7 mouse cellular contexts compared by ENCODE assay signal in the genomic region with DNA sequence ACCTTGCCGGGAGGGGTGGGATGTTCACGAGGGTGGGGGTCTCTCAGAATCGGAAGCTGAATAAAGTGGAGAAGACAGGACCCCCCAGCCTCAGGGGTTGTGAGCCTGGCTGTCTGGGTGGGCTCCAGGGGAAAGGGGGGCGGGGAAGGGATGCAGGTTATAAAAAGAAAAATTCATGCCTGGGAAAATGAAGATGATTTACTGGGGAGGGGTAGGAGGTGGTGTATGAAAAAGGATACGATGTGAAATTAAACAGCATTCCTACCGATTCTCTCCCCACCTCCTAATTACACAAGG. TPM values are rescaled to one million over a fixed set of nuclear protein-coding genes. Genes with fewer than 3 reads are reported as not detected.
DNase-seq lines count a peak whose midpoint lies in the region; ATAC-seq and TF ChIP-seq lines count a peak whose summit lies in the region.

No protein-coding gene starts in this region.

- no peak for DNase-seq in layer of hippocampus, adult 2 months (ENCODE audit: low spot score in 2 of 2)
- no peak for DNase-seq in layer of hippocampus, adult 9-10 months (ENCODE audit: low spot score)
- no peak for DNase-seq in limb, embryonic 11.5 days (ENCODE audit: low spot score)
- DNase-seq in gastrocnemius, postnatal 25 days: no peak
- DNase-seq in urinary bladder, postnatal 14 days (ENCODE audit: low spot score): no peak

- no peaks in the 10 kb centered on the region for H3K9me3 ChIP-seq in forebrain, embryonic 12.5 days
- H3K9me3 ChIP-seq in limb, embryonic 11.5 days (ENCODE audit: control insufficient read depth, low read length): no peaks in the 10 kb centered on the region
- H3K9me3 ChIP-seq in neural tube, embryonic 15.5 days (replicated peaks): no peaks in the 10 kb centered on the region

- no peaks in the 10 kb centered on the region for H3K36me3 ChIP-seq in forebrain, embryonic 12.5 days (replicated peaks)
- no peaks in the 10 kb centered on the region for H3K36me3 ChIP-seq in limb, embryonic 11.5 days (ENCODE audit: control insufficient read depth, insufficient read depth, low read length)
- no peaks in the 10 kb centered on the region for H3K36me3 ChIP-seq in neural tube, embryonic 15.5 days

- peak; percentile 18 for ATAC-seq in forebrain, embryonic 12.5 days (ENCODE audit: low FRiP score)
- no peak for ATAC-seq in limb, embryonic 11.5 days (ENCODE audit: insufficient number of reproducible peaks, low FRiP score, low TSS enrichment, low read depth)
- no peak; the same call in 1 of the 2 replicates for ATAC-seq in neural tube, embryonic 15.5 days (ENCODE audit: low FRiP score)

- WGBS in forebrain, embryonic 12.5 days: under 1% methylated on average over 6 of the region's 6 CpGs
- 2% methylated on average over 6 of the region's 6 CpGs for WGBS in limb, embryonic 11.5 days
- WGBS in neural tube, embryonic 15.5 days: under 1% methylated on average over 6 of the region's 6 CpGs

- peak overlapping the region; percentile 83 for H3K4me3 ChIP-seq in layer of hippocampus, adult 2 months
- peak overlapping the region; percentile 75 for H3K4me3 ChIP-seq in forebrain, embryonic 12.5 days (replicated peaks)
- H3K4me3 ChIP-seq in limb, embryonic 11.5 days (ENCODE audit: low read depth, low read length): peak overlapping the region; percentile 69
- H3K4me3 ChIP-seq in neural tube, embryonic 15.5 days (replicated peaks): peak overlapping the region; percentile 85

- peak overlapping the region; percentile 93 for H3K4me2 ChIP-seq in forebrain, embryonic 12.5 days
- H3K4me2 ChIP-seq in limb, embryonic 11.5 days (ENCODE audit: low read depth, severe bottlenecking): peak overlapping the region; percentile 90
- H3K4me2 ChIP-seq in neural tube, embryonic 15.5 days: peak overlapping the region; percentile 73

- H3K9ac ChIP-seq in forebrain, embryonic 12.5 days: peak overlapping the region; percentile 82
- peak overlapping the region; percentile 61; the same call in 1 of the 2 replicates for H3K9ac ChIP-seq in limb, embryonic 11.5 days (ENCODE audit: low read length)
- H3K9ac ChIP-seq in neural tube, embryonic 15.5 days (replicated peaks): peak overlapping the region; percentile 87

- peaks cover 13% of the 10 kb centered on the region; the same call in 1 of the 2 replicates for H3K4me1 ChIP-seq in forebrain, embryonic 12.5 days
- no peaks in the 10 kb centered on the region for H3K4me1 ChIP-seq in limb, embryonic 11.5 days (ENCODE audit: control insufficient read depth, insufficient read depth, low read length)
- H3K4me1 ChIP-seq in neural tube, embryonic 15.5 days: peaks cover 25% of the 10 kb centered on the region

- TF ChIP-seq CTCF in layer of hippocampus, adult 2 months (conservative IDR thresholded peaks at IDR 0.05): no peak

- peak overlapping the region; percentile 93 for H3K27ac ChIP-seq in layer of hippocampus, adult 2 months
- peak overlapping the region; percentile 83 for H3K27ac ChIP-seq in forebrain, embryonic 12.5 days
- H3K27ac ChIP-seq in limb, embryonic 11.5 days (replicated peaks; ENCODE audit: low read depth, low read length): no peak overlapping the region
- H3K27ac ChIP-seq in neural tube, embryonic 15.5 days (replicated peaks): peak overlapping the region; percentile 92

- no peaks in the 10 kb centered on the region for H3K27me3 ChIP-seq in forebrain, embryonic 12.5 days
- H3K27me3 ChIP-seq in limb, embryonic 11.5 days (ENCODE audit: control insufficient read depth, insufficient read depth, low read length): peaks cover 6% of the 10 kb centered on the region
- no peaks in the 10 kb centered on the region for H3K27me3 ChIP-seq in neural tube, embryonic 15.5 days (replicated peaks)

RNA-seq across cellular contexts. Expression of gene Erc2, which starts 0.6 kb away (rescaled TPM):
- 100 to 1,000 TPM; 236 to 244 TPM for total RNA-seq in layer of hippocampus, adult 2 months (2021)
- 29.2 and 31.7 TPM in 2 replicates for polyA plus RNA-seq in forebrain, embryonic 12.5 days (2016; fragmentation: Nextera tagmentation; extraction: Ambion mirVana)
- polyA plus RNA-seq in limb, embryonic 11.5 days (2014; fragmentation: Nextera tagmentation; extraction: Ambion mirVana): 4.7 and 5.7 TPM in 2 replicates
- polyA plus RNA-seq in neural tube, embryonic 15.5 days (2015; fragmentation: Nextera tagmentation; extraction: Ambion mirVana): 61.8 and 80.3 TPM in 2 replicates
- total RNA-seq in gastrocnemius, postnatal 25 days (2021): under 1 TPM; 0.56 to 0.87 TPM
